Mouse (Mus musculus) layer of hippocampus, adult 9-11 months (tissue): ENCODE data around the gene Ttc9.

Experiments
- DNase-seq: peaks from one replicate; pipeline ENCODE4 v3.0.0; 2022

Gene Ttc9

GRCm38 (mm10) chr12:81630915-81631660, at the start of gene Ttc9:
Gene Ttc9 (plus strand): TSS chr12:81631249.
- peak; percentile 43 for DNase-seq

DNA sequence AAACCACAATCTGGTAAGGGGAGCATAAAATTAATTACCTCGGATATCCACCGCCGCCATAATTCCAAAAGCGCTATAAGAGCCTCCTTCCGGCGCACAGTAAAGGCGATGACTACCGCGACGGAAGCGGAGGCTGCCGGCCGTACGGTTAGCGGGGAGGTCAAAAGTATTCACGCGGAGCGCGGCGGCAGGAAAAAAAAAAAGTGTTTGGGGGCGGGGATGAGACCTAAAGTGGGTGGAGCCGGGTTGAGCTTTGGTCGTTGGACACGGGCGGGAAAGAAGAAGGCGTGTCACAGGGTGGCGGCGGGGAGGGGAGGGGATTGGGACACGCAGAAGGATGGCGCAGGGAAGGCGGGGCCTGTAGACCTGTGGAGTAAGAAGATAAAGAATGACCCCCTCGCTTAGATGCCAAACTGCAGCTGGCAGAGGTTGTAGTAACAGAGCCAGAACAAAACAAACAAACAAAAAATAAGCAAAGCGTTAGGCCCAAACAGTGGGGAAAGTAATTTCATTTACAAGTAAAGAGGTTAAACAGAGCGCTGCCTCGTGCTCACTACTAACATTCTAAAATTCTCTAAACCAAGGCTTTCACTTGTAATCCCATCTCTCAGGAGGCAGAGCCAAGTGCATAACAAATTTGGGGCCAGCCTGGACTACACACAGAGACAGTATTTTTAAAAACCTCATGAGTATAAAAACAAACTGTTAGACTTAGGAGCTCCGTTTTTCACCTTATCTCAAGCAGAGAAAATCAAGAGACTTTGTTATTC, 36.0 kb upstream of the Ttc9 start, which contains the start of gene Med6:
Med6 (minus strand) TSS at position 107 of the 770 bp plus-strand sequence.
- peak; percentile 95 for DNase-seq

DNA sequence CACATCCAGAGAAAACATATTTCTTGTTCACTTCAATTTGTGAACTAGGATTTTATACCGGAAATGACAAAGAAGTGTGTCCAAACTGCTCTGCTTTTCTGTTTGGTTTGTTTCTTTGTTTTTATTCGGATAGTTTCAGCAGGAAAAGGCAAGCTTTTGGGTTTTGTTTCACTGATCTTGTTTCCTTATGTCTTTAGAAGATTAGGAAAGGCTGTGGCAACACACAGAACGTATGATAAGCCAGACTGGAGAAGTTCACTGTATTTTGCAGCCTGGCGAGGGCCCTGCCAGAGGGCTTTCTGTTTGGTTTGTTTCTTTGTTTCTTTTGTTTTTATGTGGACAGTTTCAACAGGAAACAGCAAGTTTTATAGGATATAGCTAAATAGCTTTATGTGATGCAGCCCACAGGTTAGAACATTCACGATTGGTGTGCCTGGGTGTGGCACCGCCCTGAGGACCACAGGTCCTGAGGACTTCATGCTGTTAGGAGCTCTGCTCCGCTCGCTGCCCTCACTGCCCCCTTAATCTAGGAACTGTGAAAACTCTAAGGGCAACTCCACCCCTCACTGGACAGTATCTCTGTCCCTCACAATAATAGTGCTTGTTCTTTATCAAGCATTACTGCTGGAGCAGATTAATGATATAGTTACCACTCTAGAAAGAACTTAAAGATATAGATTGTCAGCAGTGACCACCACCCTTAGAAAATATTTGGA, 34.3 kb upstream of the Ttc9 start:
- DNase-seq = no peak

DNA sequence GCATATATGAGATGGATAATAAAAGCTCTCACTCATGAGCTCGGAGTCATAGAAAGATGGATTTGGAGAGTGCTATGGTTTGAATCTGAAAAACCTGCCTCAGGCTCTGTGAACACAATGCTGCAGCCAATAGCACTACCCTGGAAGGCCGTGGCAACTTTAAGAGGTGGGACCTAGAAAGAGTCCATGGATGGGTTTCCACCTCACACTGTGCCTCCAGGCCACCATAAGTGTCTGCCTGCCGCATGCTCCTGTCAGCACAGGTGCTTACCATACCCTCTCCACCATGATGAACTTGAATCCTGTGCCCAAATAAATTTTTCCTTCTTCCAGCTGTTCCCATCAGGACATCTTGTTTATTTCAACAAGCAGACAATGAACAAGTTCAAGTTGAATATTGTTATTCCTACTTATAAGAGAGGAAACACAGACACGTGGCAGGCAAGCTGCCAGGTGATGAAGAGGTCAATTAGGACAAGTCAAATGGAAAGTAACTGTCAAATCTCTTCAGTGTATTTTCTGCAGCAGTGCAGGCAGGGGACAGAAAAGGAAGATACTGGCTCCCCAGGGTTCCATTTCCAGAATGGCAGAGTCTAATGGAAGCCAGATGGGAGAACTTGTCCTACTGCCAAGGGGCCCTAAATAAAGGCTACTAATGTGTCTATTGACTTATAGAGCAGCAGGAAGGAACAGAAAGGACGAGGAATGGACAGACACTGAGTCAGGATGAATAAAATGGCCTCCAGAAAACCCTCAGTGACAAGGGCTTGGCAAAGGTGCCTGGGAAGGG, 25.9 kb upstream of the Ttc9 start:
- no peak for DNase-seq

GRCm38 (mm10) chr12:81609445-81609844, 21.6 kb upstream of the Ttc9 start:
- DNase-seq = no peak

GRCm38 (mm10) chr12:81615807-81616206, 15.2 kb upstream of the Ttc9 start:
- peak; percentile 20 for DNase-seq

DNA sequence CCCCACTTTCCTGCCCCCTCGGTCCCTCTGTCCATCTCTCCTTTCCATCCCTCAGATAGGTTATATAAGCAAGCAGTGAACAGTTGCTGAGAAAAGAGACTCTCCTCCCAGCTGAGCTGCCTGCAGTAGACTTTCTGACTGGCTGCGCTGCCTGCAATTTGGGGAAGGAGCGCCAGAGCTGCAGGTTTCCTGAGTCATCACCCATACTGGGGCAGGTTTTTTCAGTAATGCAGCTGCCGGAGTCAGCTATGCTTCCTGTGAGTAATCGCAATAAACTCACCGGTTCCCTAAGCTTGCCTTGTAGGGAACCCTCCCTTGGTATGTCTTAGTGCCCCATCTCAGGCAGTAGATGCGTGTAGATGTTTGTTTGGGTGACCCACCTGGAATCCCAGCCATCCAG, 14.1 kb upstream of the Ttc9 start:
- peak; percentile 29 for DNase-seq

DNA sequence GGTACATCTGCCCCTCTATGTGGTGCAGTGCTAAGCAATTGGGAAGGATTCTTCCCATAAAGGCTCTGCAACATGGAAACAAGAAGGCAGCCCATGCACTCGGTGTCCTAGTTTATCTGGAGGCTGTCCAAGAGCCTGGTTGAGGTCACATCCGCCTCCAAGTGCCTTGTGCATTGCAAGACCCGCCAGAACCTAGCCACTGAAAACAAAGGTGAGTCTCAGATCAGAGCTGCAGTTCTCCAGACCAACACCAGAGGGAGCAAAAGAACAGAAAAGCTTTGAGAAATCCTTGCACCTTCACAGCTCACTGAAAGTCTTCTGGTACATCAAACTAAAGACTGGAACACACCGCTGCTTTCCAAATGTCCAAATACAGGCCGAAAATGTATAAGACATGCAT, 11.7 kb upstream of the Ttc9 start:
- peak; percentile 56 for DNase-seq

- no peak for DNase-seq
These were observed 7.7 kb upstream of the Ttc9 start for GRCm38 (mm10) chr12:81623377-81623776.

GRCm38 (mm10) chr12:81626226-81626861, 4.7 kb upstream of the Ttc9 start:
- DNase-seq = peak; percentile 36

DNA sequence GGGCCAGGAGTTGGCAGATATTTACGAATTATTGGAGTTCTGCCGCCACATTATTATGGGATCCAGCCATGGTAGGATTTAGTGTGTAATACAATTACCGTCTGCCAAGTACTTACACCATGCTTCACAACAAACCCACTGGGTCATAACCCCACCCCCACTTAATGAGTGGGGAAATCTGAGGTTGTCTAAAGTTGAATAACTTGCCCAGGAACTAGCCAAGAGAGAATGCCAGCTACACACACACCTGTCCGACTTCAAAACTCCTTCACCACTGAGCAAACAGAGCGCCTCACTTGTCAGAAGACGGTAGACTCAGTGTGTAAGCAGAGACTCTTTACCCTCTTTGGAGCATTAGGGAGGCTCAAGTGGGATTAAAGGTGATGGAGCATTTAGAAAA, 3.6 kb upstream of the Ttc9 start:
- no peak for DNase-seq

DNA sequence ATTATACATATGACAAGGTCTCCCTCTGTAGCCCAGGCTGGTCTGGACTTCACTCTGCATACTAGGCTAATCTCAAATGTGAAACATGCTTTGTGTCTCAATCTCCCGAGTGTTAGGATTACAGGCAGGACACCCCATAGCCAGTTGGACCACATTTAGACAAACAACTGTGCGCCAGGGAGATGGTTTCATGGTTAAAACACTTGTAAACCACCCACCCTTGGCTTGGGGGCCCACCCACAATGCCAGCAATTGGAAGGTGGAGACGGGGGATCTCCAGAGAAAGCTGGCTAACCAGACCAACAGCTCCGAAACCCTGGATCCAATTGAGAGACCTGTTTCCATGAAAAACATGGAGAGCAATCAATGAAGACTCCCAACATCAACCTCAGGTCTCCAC, 3.0 kb upstream of the Ttc9 start:
- DNase-seq = no peak

- peak; percentile 67 for DNase-seq
These were observed 532 bp upstream of the Ttc9 start for GRCm38 (mm10) chr12:81630520-81630914.

DNA sequence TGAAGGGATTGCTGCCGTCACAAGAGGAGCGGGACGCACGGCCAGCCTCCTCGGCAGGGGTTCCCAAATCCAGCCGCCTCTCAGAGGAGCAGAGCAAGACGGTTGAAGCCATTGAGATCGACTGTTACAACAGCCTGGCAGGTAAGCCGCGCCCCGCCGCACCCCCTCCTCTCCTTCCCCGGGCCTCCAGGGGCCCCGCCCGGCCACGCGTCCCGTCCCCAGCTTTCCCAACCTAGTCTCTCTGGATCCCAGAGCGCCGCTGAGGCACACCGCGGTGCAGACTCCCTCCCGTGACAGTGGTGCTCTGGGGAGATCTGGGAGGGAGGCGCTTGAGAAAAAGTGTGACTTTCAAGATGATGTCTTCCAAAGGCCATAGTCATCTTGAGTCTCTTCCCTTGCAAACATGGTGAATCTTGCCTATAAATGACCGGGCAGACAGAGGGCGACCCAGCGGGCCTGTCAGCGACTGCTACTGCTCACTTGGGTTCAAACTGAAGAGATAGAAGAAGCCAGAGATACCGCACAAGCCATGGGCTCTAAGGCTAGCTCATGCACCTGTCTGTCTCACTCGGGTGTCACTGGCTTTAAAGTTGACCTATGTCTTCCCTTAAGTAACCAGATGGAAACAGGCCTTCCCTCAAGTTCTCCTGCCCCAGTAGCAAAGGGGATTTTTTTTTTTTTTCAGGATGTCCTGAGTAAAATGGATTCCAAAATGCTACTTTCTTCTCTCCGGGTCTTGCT, 782 bp downstream of the Ttc9 start:
- peak; percentile 24 for DNase-seq

DNA sequence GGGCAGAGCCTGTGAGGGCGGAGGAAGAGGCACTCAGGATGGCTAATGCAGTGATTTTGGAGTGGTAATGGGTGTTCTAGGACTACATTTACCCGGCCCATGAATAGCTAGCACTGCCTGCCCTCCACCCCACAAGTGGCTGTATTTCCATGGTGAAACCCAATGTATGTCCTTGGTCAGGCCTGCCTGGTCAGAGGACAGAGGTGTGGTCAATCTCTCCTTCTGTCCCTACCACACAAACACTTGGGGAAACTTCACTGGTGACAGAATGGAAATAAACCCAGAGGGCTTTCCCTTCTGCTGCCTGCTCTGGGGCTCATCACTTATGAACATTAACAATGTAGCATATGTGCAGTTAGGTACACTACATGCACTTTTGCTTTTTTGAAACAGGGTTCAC, 2.2 kb downstream of the Ttc9 start:
- DNase-seq = no peak

- no peak for DNase-seq
These were observed 9.6 kb downstream of the Ttc9 start for GRCm38 (mm10) chr12:81640656-81641055.

DNA sequence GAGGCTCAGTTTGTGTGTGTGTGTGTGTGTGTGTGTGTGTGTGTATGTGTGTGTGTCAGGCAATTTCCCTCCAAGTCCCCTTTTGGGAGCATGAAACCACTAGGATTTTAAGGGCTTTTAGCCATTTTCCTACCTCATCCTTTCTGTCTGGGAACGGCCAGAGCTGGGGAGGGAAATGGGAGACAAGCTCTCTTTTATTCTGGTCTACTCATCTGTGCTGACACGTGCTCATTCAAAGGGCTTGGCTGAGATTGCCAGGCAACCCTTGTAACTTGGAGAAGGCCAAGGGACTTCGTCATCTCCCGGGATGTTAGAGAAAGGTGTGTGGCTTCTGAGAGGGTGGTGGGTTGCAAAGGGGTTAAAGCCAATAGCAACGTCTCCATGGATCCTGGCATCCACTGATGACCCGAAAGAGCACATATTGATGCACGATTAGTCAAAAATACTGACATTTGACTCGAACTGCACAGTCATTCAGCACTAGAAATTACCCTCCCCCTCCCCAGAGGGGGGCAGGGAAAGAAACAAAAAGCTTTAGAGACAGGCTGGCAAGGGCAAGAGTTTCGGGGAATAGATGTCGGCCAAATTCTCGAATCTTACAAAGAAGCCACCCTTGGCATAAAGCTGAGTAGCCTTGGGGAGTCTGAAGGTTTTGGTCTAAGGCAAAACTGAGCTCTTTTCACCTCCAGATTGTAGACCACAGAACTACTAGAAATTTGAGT, 11.5 kb downstream of the Ttc9 start:
- peak; percentile 46 for DNase-seq

DNA sequence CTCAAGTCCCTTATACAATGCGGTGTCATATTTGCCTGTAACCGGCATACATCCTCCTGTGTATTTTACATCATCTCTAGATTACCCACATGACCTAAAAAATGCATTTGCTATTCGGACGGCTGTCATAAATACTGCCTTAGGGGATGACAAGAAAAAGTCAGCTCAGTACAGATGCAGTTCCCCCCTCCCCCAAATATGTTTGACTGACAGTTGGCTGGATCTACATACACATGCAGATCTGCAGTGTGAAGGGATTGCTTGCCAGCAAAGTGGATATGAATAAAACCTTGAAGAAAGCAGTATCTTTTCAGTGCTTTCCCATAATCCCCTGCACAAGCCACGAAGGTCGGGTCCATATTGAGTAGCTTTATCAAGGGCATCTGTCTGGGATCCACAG, 15.8 kb downstream of the Ttc9 start:
- DNase-seq = no peak

GRCm38 (mm10) chr12:81653344-81653743, 22.3 kb downstream of the Ttc9 start:
- peak; percentile 27 for DNase-seq

DNA sequence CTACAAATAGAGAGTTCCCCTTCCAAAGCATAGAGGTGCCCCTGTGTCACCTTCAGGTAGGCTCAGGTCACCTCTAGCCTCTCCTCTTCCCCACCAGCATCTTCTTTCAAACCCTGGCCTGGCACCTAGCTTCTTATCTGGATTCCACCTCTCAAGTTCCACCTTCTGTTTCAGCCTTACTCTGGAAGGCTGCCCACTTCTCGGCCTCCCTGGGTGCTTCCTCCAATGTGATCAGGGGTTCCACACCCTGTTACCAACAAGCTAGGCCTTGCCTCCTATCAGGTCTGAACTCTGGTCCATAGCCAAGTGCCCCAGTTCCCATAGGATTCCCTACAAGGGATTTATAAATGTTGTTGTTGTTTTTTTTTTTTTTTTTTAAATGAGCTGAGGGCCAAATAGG, 26.3 kb downstream of the Ttc9 start:
- no peak for DNase-seq

GRCm38 (mm10) chr12:81658086-81658485, 27.0 kb downstream of the Ttc9 start:
- DNase-seq = peak; percentile 38
